Mouse (Mus musculus): ENCODE data around the gene Cep135. TPM values are rescaled to one million over a fixed set of nuclear protein-coding genes. Genes with fewer than 3 reads are reported as not detected.
A peak's percentile ranks its signal among the peaks of the same experiment; 100 is the strongest.

The Cep135 gene
- polyA plus RNA-seq, 2 experiments = 6.9 to 10.3 TPM

DNA sequence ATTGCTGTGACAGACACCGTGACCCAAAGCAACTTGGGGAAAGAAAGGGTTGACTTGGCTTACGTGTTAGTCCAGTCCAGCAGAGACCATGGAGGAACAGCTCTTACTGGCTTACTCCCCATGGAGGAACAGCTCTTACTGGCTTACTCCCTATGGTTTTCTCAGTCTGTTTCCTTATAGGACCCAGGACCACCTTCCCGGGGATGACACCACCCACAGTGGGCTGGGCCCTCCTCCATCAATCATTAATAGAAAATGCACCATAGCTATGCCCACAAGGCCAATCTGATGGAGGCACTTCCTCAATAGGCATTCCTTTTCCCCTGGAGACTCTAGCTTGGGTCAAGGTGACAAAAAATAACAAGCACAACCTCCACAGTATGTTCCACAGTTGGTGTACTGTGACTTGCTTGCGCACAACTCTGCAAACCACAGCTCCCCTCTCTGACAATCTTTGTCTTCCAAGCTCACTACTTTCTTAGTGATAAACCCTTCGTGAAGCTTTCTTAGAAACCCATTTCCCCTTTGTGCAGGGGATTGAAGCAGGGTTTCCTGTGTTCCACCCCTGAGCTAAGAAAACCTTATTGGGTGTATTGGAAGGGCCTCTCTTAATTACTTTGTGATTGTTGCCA lies 85.6 kb downstream of the Cep135 start:
- WGBS = 94% methylated on average over 5 of the region's 5 CpGs
- no peak for DNase-seq (ENCODE audit: low spot score)
- H3K36me3 ChIP-seq (ENCODE audit: control insufficient read depth, insufficient read depth, low read length) = no peaks in the 10 kb centered on the region
- no peak overlapping the region for H3K9ac ChIP-seq (ENCODE audit: low read depth, low read length, severe bottlenecking)
- H3K4me3 ChIP-seq (replicated peaks; ENCODE audit: low read length) = no peak overlapping the region
- H3K27ac ChIP-seq (replicated peaks; ENCODE audit: low read depth, low read length) = no peak overlapping the region
- ATAC-seq (ENCODE audit: low FRiP score, low read depth) = no peak
- TF ChIP-seq POLR2A (IDR thresholded peaks at IDR 0.05; ENCODE audit: borderline replicate concordance, extremely low read depth, insufficient read depth, insufficient read length) = no peak
- H3K27me3 ChIP-seq (ENCODE audit: control insufficient read depth, insufficient read depth, low read length) = no peaks in the 10 kb centered on the region
- H3K4me1 ChIP-seq (ENCODE audit: control insufficient read depth, insufficient read depth, low read length) = peaks cover 8% of the 10 kb centered on the region; the same call in 1 of the 2 replicates
- no peaks in the 10 kb centered on the region for H3K9me3 ChIP-seq (ENCODE audit: control insufficient read depth, low read length)
- no peak overlapping the region for H3K4me2 ChIP-seq (replicated peaks; ENCODE audit: low read depth, low read length, severe bottlenecking)

DNA sequence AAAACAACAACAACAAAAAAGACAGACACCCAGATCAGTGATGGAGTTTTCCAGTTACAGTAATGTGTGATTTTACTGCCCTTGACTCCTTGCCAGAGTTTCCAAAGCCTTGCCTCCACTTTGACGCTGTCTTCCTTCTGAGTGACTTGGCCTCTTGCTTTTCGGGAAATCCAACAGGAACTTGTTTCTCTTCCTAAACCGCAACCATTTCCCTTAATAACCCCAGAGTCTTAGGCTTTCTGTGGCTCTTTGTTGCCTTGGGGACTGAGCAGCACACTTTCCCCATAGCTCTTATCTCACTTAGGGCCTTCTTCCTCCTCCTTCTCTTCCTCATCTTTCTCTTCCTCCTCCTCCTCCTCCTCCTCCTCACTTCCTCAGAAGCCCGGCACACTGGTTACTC lies 86.9 kb downstream of the Cep135 start:
- DNase-seq (ENCODE audit: low spot score) = peak; percentile 53
- 45% methylated on average over 4 of the region's 4 CpGs for WGBS
- 0 out of 2 replicates have a peak overlapping the region, but pooled peaks have one; percentile 58 for H3K27ac ChIP-seq (replicated peaks; ENCODE audit: low read depth, low read length)

DNA sequence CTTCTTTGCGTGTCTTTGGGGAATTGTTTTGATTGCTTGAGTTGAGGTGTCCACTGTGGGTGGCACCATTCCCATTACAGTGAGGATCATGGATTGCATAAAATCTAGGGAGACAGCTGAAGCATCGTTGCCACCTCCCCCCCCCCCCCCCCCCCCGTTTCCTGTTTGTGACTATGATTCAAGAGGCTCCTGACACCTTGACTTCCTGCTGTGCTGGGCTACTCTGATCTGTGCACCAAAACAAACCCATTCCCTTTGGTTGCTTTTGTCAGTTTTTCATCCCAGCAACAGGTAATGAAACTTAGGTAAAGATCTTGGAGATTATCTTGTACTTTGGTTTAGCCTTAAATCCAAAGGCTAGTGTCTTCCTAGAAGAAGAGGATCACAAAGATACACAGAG lies 92.5 kb downstream of the Cep135 start:
- DNase-seq (ENCODE audit: low spot score) = no peak
- Histone ChIP-seq H3K9me3 (ENCODE audit: control insufficient read depth, low read length) (no peaks in the 10 kb centered on the region), H3K27me3 (ENCODE audit: control insufficient read depth, insufficient read depth, low read length) (no peaks in the 10 kb centered on the region), H3K4me1 (ENCODE audit: control insufficient read depth, insufficient read depth, low read length) (0 out of 2 replicates have a peak, but pooled peaks cover 2% of the 10 kb centered on the region), H3K4me2 (replicated peaks; ENCODE audit: low read depth, low read length, severe bottlenecking) (no peak overlapping the region), H3K9ac (ENCODE audit: low read depth, low read length, severe bottlenecking) (no peak overlapping the region), H3K4me3 (replicated peaks; ENCODE audit: low read length) (no peak overlapping the region), H3K36me3 (ENCODE audit: control insufficient read depth, insufficient read depth, low read length) (no peaks in the 10 kb centered on the region), H3K27ac (replicated peaks; ENCODE audit: low read depth, low read length) (no peak overlapping the region)
- ATAC-seq (ENCODE audit: low FRiP score, low read depth) = no peak
- no peak for TF ChIP-seq POLR2A (IDR thresholded peaks at IDR 0.05; ENCODE audit: borderline replicate concordance, extremely low read depth, insufficient read depth, insufficient read length)
- 86% methylated on average over 2 of the region's 3 CpGs for WGBS

More for the DNA sequence above, 86.9 kb downstream of the Cep135 start:
- Histone ChIP-seq H3K4me3 (replicated peaks; ENCODE audit: low read length) (no peak overlapping the region), H3K36me3 (ENCODE audit: control insufficient read depth, insufficient read depth, low read length) (no peaks in the 10 kb centered on the region), H3K4me2 (replicated peaks; ENCODE audit: low read depth, low read length, severe bottlenecking) (no peak overlapping the region), H3K4me1 (ENCODE audit: control insufficient read depth, insufficient read depth, low read length) (peaks cover 8% of the 10 kb centered on the region; the same call in 1 of the 2 replicates), H3K9me3 (ENCODE audit: control insufficient read depth, low read length) (no peaks in the 10 kb centered on the region), H3K9ac (ENCODE audit: low read depth, low read length, severe bottlenecking) (no peak overlapping the region), H3K27me3 (ENCODE audit: control insufficient read depth, insufficient read depth, low read length) (no peaks in the 10 kb centered on the region)
- no peak for TF ChIP-seq POLR2A (IDR thresholded peaks at IDR 0.05; ENCODE audit: borderline replicate concordance, extremely low read depth, insufficient read depth, insufficient read length)
- ATAC-seq (ENCODE audit: low FRiP score, low read depth) = no peak

DNA sequence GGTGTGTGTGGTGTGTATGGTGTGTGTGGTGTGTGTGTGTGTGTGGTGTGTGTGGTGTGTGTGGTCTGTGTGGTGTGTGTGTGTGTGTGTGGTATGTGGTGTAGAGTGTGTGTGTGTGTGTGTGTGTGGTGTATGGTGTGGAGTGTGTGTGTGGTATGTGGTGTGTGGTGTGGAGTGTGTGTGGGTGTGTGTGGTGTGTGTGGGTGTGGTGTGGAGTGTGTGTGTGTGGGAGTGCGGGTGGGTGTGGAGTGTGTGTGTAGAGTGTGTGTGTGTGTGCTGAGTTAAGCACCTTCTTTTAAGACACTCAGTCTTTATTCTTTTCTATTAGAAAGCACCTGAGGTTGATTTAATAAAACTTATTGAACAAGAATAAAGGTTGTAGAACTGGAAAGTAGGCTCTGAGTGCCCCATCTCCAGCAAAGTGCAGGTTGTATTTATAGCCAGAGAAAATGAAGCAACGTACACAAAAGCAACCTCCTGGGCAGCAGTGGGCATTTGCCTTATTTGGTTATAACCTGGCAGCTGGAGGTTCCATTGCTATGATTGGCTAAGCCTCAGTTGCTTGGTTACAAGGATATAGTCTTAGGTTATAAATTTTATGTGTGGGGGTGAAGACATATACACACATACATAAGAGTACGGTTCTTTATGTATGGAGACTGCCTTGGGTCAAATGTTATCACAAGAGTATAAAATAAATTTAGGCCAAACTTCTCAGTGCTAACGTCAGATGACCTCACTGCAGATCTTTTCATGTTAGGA lies 93.6 kb downstream of the Cep135 start:
- no peak overlapping the region for H3K9ac ChIP-seq (ENCODE audit: low read depth, low read length, severe bottlenecking)
- no peak overlapping the region for H3K4me3 ChIP-seq (replicated peaks; ENCODE audit: low read length)
- H3K9me3 ChIP-seq (ENCODE audit: control insufficient read depth, low read length) = no peaks in the 10 kb centered on the region
- H3K27me3 ChIP-seq (ENCODE audit: control insufficient read depth, insufficient read depth, low read length) = no peaks in the 10 kb centered on the region
- no peaks in the 10 kb centered on the region for H3K36me3 ChIP-seq (ENCODE audit: control insufficient read depth, insufficient read depth, low read length)
- 55% methylated on average over 4 of the region's 4 CpGs for WGBS
- no peak overlapping the region for H3K27ac ChIP-seq (replicated peaks; ENCODE audit: low read depth, low read length)
- no peak overlapping the region for H3K4me2 ChIP-seq (replicated peaks; ENCODE audit: low read depth, low read length, severe bottlenecking)
- DNase-seq (ENCODE audit: low spot score) (no peak), ATAC-seq (ENCODE audit: low FRiP score, low read depth) (no peak; the same call in 1 of the 2 replicates)
- no peak for TF ChIP-seq POLR2A (IDR thresholded peaks at IDR 0.05; ENCODE audit: borderline replicate concordance, extremely low read depth, insufficient read depth, insufficient read length)
- H3K4me1 ChIP-seq (ENCODE audit: control insufficient read depth, insufficient read depth, low read length) = 0 out of 2 replicates have a peak, but pooled peaks cover 2% of the 10 kb centered on the region

DNA sequence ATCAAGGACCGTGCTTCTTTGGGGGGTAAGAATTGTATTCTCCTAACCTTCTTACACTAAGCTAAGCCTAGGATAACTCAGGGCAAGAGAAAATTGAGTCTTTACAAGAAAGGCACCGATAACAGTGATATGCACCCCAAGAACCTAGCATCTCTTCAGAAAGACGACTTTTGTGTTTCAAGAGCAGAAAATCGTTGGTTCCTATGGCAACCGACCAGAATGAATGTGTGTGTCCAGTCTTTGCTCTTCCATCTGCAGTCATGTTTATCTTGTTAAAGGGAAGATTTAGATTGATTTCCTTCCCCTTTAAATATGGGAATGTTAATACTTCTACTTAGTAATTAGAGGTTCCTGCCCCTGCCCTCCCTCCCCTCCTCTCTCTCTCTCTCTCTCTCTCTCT lies 95.0 kb downstream of the Cep135 start:
- Histone ChIP-seq H3K27ac (replicated peaks; ENCODE audit: low read depth, low read length) (no peak overlapping the region), H3K4me1 (ENCODE audit: control insufficient read depth, insufficient read depth, low read length) (peaks cover 4% of the 10 kb centered on the region; the same call in 1 of the 2 replicates), H3K27me3 (ENCODE audit: control insufficient read depth, insufficient read depth, low read length) (no peaks in the 10 kb centered on the region), H3K9me3 (ENCODE audit: control insufficient read depth, low read length) (no peaks in the 10 kb centered on the region), H3K9ac (ENCODE audit: low read depth, low read length, severe bottlenecking) (no peak overlapping the region), H3K4me3 (replicated peaks; ENCODE audit: low read length) (no peak overlapping the region), H3K36me3 (ENCODE audit: control insufficient read depth, insufficient read depth, low read length) (no peaks in the 10 kb centered on the region), H3K4me2 (replicated peaks; ENCODE audit: low read depth, low read length, severe bottlenecking) (no peak overlapping the region)
- 78% methylated on average over 5 of the region's 5 CpGs for WGBS
- TF ChIP-seq POLR2A (IDR thresholded peaks at IDR 0.05; ENCODE audit: borderline replicate concordance, extremely low read depth, insufficient read depth, insufficient read length) = no peak
- DNase-seq (ENCODE audit: low spot score) = no peak
- no peak for ATAC-seq (ENCODE audit: low FRiP score, low read depth)
